Mouse (Mus musculus) spleen, adult 2 months (tissue): ENCODE measurements around the gene Gins2. TPM values are rescaled to one million over a fixed set of nuclear protein-coding genes. Genes with fewer than 3 reads are reported as not detected.

ENCODE experiments used
- DNase-seq, 2 experiments: peaks; one replicate each; pipeline versions ENCODE4 v3.0.0 to v3.0.0-alpha.2; 2012 to 2021; ENCODE audit warnings: low spot score in 2 of 2, low read depth in 1 of 2
- H3K27ac ChIP-seq: fragments of 200-500 bp; 2 replicates; pipeline ENCODE4 v1.5.1; 2012; ENCODE audit warnings: low read length, inconsistent platforms; ENCODE audit not compliant: insufficient read depth
- H3K27me3 ChIP-seq: fragments of 200-500 bp; 2 replicates; pipeline ENCODE4 v1.6.1; 2012; ENCODE audit warnings: mild to moderate bottlenecking, moderate library complexity, low read length, inconsistent platforms; ENCODE audit not compliant: control insufficient read depth, insufficient read depth
- H3K36me3 ChIP-seq: fragments of 200-500 bp; 2 replicates; pipeline ENCODE4 v1.6.1; 2012; ENCODE audit warnings: mild to moderate bottlenecking, low read length, inconsistent platforms; ENCODE audit not compliant: control insufficient read depth, insufficient read depth
- H3K4me1 ChIP-seq: fragments of 200-500 bp; 2 replicates; pipeline ENCODE4 v1.6.1; 2011; ENCODE audit warnings: inconsistent platforms; ENCODE audit not compliant: control insufficient read depth, insufficient read depth, insufficient read length
- H3K4me3 ChIP-seq: fragments of 200-500 bp; 2 replicates; pipeline ENCODE4 v1.5.1; 2011; ENCODE audit warnings: mild to moderate bottlenecking, inconsistent platforms; ENCODE audit not compliant: insufficient read depth, insufficient read length; ENCODE audit errors: extremely low read depth
- CTCF ChIP-seq: fragments of 200-500 bp; IDR thresholded peaks from 2 replicates; pipeline ENCODE4 v1.5.1; 2011; ENCODE audit warnings: mild to moderate bottlenecking, inconsistent platforms; ENCODE audit not compliant: insufficient read depth, insufficient read length, insufficient replicate concordance; ENCODE audit errors: extremely low read depth
- POLR2A ChIP-seq: fragments of 200-500 bp; IDR thresholded peaks from 2 replicates; pipeline ENCODE4 v1.6.1; 2011; ENCODE audit warnings: low read depth, low read length, inconsistent platforms
- WGBS: fragments of 180-500 bp; shearing (Covaris S2); methylation state at CpG from one replicate; pipeline ENCODE4 v1.1.7; 2018; 5-methylcytosine and 5-hydroxymethylcytosine counted together
- polyA plus RNA-seq: library from polyadenylated mRNA; depleted of rRNA; stranded (reverse); fragments of >200 nt; gene quantifications from 2 replicates; pipeline ENCODE4 v1.2.3, GENCODE M21; 2012

The Gins2 gene
- polyA plus RNA-seq, 1 experiment, result 8.1 TPM

DNA sequence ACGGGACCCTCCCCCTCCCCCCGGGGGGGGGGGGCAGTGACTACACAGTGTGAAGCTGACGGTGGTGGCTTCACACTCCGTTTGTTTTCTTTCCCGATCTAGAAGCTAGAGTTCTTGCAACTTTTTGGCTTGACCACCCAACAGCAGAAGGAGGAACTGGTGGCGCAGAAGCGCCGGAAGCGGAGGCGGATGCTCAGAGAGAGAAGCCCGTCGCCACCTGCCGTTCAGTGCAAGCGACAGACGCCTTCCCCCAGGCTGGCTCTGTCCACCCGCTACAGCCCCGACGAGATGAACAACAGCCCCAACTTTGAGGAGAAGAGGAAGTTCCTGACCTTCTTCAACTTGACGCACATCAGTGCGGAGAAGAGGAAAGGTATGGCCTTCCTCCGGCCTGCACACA lies 16.6 kb downstream of the Gins2 start:
- Histone ChIP-seq H3K36me3 (peaks cover 86% of the 10 kb centered on the region), H3K27me3 (no peaks in the 10 kb centered on the region), H3K27ac (peak overlapping the region; percentile 69), H3K4me3 (no peak overlapping the region), H3K4me1 (peaks cover 15% of the 10 kb centered on the region)
- no peak for TF ChIP-seq POLR2A
- TF ChIP-seq CTCF, result peak; percentile 62; the same call in 1 of the 2 replicates
- DNase-seq, result peak; percentile 54 to 80
- 24% methylated on average over 21 of the region's 21 CpGs for WGBS

DNA sequence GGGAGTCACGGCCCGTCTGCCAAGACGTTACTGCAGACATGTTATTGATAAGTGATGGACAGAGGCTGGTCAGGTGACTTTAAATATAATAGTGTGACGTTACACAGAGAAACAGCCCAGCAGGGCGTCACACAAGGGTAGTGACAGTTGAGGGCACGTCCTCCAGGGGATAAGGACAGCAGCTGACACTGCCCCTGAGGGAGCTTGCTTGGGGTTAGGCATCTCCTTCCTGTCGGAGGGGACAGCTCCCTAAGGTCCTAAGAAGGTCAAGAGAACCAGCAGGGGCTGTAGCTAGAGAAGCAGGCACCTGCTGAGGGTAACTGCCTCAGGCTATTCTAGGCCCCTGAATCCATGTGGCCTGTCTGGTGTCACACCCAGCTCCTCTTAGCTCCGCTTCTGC lies 17.5 kb downstream of the Gins2 start:
- H3K4me3 ChIP-seq, result no peak overlapping the region
- H3K27ac ChIP-seq, result peak overlapping the region; percentile 68; the same call in 1 of the 2 replicates
- no peak for TF ChIP-seq POLR2A
- TF ChIP-seq CTCF, result no peak
- H3K36me3 ChIP-seq, result peaks cover 87% of the 10 kb centered on the region
- no peak for DNase-seq
- no peaks in the 10 kb centered on the region for H3K27me3 ChIP-seq
- WGBS, result 54% methylated on average over 8 of the region's 8 CpGs
- H3K4me1 ChIP-seq, result peaks cover 15% of the 10 kb centered on the region

DNA sequence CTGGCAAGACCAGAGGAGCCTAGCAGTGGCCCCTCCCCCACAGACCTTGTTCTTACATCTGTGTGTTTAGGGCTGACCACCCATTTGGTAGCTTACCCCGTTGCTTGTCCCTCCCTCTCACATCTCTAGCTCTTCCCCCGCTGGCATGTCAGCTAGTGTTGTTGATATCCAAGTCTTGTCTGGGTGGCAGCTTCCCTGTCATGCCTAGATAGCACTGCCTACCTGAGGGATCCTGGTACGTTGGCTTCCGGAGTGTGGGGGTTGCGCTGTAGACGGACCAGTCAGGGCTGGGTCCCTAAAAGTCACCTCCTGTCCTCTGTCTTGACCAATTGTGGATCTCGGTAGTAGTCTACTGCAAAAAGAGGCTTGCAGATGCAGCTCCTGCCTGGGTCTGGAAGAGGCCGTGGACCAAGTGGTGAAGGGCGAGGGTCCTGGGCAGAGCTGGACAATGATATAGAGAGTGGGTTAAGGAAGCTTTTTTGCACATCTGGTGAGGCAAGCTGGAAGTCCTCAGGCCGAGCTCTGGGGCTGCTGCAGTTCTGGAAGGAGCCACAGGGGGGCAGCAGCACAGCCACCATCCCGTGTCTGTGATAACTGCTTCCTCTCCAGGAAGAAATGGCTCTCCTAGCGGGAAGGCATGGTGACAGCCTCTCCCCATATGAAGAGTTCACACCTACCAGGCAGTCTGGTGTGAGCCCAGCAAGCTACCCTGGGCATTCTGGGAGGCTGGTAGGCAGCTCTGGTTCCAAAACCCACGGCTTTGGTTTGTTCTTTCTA lies 19.0 kb downstream of the Gins2 start:
- no peak overlapping the region for H3K4me3 ChIP-seq
- peak in 1 of 2 experiments; percentile 65 for DNase-seq
- peak; percentile 94 for TF ChIP-seq CTCF
- no peak for TF ChIP-seq POLR2A
- WGBS, result 65% methylated on average over 13 of the region's 13 CpGs
- peaks cover 80% of the 10 kb centered on the region for H3K36me3 ChIP-seq
- H3K27me3 ChIP-seq, result no peaks in the 10 kb centered on the region
- H3K27ac ChIP-seq, result no peak overlapping the region
- H3K4me1 ChIP-seq, result peaks cover 15% of the 10 kb centered on the region

DNA sequence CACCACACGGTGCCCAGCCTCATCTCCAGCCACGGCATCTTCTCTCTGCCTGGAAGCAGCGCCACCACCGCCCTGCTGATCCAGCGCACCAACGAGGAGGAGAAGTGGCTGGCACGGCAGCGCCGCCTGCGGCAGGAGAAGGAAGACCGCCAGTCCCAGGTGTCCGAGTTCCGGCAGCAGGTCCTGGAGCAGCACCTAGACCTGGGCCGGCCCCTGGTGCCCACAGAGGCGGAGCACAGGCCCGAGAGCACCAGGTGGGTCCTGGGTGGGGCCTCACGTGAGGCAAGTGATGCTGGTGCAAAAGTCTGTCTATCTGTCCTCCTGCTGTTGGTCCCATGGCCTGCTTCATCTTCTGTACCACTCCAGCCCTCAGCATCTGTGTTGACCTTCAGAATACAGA lies 20.0 kb downstream of the Gins2 start:
- peaks cover 20% of the 10 kb centered on the region for H3K4me1 ChIP-seq
- peaks cover 70% of the 10 kb centered on the region for H3K36me3 ChIP-seq
- TF ChIP-seq POLR2A (no peak), CTCF (no peak)
- no peaks in the 10 kb centered on the region for H3K27me3 ChIP-seq
- 93% methylated on average over 17 of the region's 17 CpGs for WGBS
- no peak overlapping the region for H3K4me3 ChIP-seq
- DNase-seq, result no peak
- no peak overlapping the region for H3K27ac ChIP-seq

DNA sequence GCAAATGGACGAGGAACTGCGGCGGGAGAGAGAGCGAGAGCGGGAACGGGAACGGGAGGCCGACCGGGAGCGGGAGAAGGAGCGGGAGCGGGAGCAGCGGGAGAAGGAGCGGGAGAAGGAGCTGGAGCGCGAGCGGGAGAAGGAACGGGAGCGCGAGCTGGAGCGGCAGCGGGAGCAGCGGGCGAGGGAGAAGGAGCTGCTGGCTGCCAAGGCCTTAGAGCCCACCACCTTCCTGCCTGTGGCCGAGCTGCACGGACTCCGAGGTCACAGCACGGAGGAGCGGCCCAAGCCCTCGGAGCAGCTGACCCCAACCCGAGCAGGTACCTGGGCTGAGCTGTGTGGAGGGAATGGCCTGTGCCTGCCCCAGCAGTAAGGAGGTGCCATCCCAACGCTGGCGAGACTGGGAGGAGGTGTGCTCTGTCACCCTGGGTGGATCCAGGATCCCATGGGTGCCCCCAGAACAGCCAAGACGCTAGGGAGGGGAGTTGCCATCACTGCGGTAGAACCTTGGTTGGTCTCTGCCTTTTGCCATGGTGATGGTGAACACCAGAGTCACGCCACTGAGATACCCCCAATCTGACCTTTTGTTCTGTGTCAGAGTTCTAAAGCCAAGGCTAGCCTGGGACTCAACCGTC lies 20.8 kb downstream of the Gins2 start:
- TF ChIP-seq CTCF (no peak), POLR2A (no peak)
- peaks cover 61% of the 10 kb centered on the region for H3K36me3 ChIP-seq
- H3K4me3 ChIP-seq, result no peak overlapping the region
- DNase-seq, result no peak
- peaks cover 27% of the 10 kb centered on the region for H3K4me1 ChIP-seq
- WGBS, result 95% methylated on average over 37 of the region's 37 CpGs
- no peaks in the 10 kb centered on the region for H3K27me3 ChIP-seq
- H3K27ac ChIP-seq, result no peak overlapping the region

DNA sequence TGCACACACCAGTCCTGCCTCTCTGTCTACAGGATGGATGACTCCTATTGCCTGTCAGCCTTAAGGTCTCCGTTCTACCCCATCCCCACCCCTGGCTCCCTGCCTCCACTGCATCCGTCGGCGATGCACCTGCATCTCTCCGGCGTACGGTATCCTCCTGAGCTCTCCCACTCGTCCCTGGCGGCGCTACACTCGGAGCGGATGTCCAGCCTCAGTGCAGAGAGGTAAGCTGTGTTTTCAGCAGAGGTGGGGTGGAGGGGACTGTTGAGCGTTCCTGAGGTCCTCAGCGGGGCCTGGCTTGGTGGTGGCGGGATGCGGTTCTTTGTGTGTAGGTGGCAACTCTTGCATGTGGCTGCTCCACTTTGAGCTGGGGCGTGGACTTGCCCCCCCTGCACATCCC lies 21.4 kb downstream of the Gins2 start:
- WGBS, result 97% methylated on average over 17 of the region's 17 CpGs
- peaks cover 57% of the 10 kb centered on the region for H3K36me3 ChIP-seq
- no peak for DNase-seq

DNA sequence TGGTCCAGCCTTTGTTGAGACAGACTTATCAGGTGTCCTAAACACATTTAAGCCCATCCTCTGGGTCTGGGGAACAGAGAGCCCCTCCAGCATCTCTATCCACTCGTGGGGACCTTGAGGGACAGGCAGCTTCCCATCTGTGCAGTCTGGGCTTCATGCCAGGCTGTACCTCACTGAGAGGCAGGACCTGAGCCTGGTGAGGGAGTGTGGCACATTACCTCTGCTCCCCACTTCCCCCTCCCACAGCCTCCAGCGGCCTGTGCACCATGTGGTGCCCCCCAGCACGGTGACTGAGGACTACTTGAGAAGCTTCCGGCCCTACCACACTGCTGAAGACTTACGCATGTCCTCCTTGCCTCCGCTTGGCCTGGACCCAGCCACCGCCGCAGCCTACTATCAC lies 22.4 kb downstream of the Gins2 start:
- WGBS, result 68% methylated on average over 8 of the region's 8 CpGs
- Histone ChIP-seq H3K4me1 (peaks cover 20% of the 10 kb centered on the region; the same call in 1 of the 2 replicates), H3K4me3 (no peak overlapping the region), H3K27ac (no peak overlapping the region), H3K27me3 (no peaks in the 10 kb centered on the region), H3K36me3 (peaks cover 49% of the 10 kb centered on the region)
- no peak for TF ChIP-seq CTCF
- no peak for DNase-seq

More for the DNA sequence above, 21.4 kb downstream of the Gins2 start:
- H3K4me1 ChIP-seq, result peaks cover 27% of the 10 kb centered on the region
- no peaks in the 10 kb centered on the region for H3K27me3 ChIP-seq
- H3K4me3 ChIP-seq, result no peak overlapping the region
- no peak for TF ChIP-seq POLR2A
- no peak for TF ChIP-seq CTCF
- no peak overlapping the region for H3K27ac ChIP-seq
